Mouse (Mus musculus): ENCODE measurements at regions not wholly inside any gene's neighbourhood (a gene's known extent, or its start where the extent isn't known, plus 50 kb on each side); places are given as distances from the start of the nearest gene placed in this dataset.

DNA sequence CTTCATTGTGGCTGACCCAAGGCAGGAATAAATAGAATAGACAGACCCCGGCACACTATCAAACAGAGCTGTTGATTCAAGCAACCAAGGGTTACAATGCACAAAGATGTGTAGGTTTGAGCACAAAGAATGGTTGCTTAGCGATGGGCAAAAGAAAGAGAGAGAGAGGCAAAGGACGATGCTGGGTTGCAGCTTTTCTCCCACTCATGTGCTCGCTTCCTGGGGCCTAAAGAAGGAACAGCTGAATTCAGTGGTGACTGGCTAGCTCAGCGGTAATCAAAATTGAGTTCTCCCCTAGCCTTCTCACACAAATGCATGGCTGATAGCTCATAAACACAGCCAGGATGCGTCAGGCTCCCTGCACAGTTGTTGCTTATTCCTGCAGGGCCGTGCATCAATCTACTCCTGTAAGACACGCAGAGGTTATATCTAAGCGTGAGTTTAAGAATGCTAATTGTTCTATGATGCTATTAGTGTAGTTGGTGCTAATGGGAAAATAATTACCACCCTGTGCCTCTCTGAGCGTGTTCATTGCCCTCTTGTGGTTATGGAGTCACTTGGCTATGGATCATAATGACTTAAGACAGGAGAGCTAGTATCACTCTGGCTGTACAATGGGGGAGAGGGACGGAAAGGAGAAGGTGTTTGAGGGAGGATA is 216.2 kb upstream of the Serp2 start:
- TF ChIP-seq CTCF (IDR thresholded peaks at IDR 0.05; ENCODE audit: low read depth) = peak; percentile 64
- TF ChIP-seq EP300 (optimal IDR thresholded peaks at IDR 0.05) = no peak

Data from stomach, postnatal 0 days (tissue).